In genomic region chr5:113870393-113871040, GRCm38 (mm10) we compare ENCODE assay signal across 8 mouse cellular contexts. TPM values are rescaled to one million over a fixed set of nuclear protein-coding genes. Genes with fewer than 3 reads are reported as not detected.
A peak's percentile ranks its signal among the peaks of the same experiment; 100 is the strongest.
DNase-seq lines count a peak whose midpoint lies in the region; ATAC-seq lines count a peak whose summit lies in the region.

No protein-coding gene starts in this region.

- no peaks in the 10 kb centered on the region for H3K27me3 ChIP-seq in lung, embryonic 15.5 days
- H3K27me3 ChIP-seq in stomach, embryonic 14.5 days (ENCODE audit: control insufficient read depth, insufficient read depth, low read length) = no peaks in the 10 kb centered on the region

- peak overlapping the region; percentile 88 for H3K27ac ChIP-seq in lung, embryonic 15.5 days
- peak overlapping the region; percentile 59 for H3K27ac ChIP-seq in stomach, embryonic 14.5 days (ENCODE audit: low read length)

- 0 out of 2 replicates have a peak overlapping the region, but pooled peaks have one; percentile 22 for H3K9ac ChIP-seq in lung, embryonic 15.5 days
- no peak overlapping the region for H3K9ac ChIP-seq in stomach, embryonic 14.5 days (replicated peaks; ENCODE audit: low read depth, low read length)

- no peak for ATAC-seq in lung, embryonic 15.5 days (ENCODE audit: borderline replicate concordance, extremely low read depth, low FRiP score, low TSS enrichment)
- no peak for ATAC-seq in stomach, embryonic 14.5 days (ENCODE audit: insufficient number of reproducible peaks, insufficient read depth, low FRiP score, low read depth)
- no peak for ATAC-seq in cerebellum, adult (ENCODE audit: insufficient number of reproducible peaks, low FRiP score, low TSS enrichment)

- peak overlapping the region; percentile 7; the same call in 1 of the 2 replicates for H3K4me2 ChIP-seq in lung, embryonic 15.5 days
- H3K4me2 ChIP-seq in stomach, embryonic 14.5 days (replicated peaks; ENCODE audit: low read depth, low read length) = no peak overlapping the region

- no peaks in the 10 kb centered on the region for H3K9me3 ChIP-seq in lung, embryonic 15.5 days
- H3K9me3 ChIP-seq in stomach, embryonic 14.5 days (ENCODE audit: control insufficient read depth, low read depth, low read length) = no peaks in the 10 kb centered on the region

- peaks cover 4% of the 10 kb centered on the region; the same call in 1 of the 2 replicates for H3K36me3 ChIP-seq in lung, embryonic 15.5 days
- H3K36me3 ChIP-seq in stomach, embryonic 14.5 days (ENCODE audit: control insufficient read depth, insufficient read depth, low read length) = no peaks in the 10 kb centered on the region

- no peak overlapping the region for H3K4me3 ChIP-seq in lung, embryonic 15.5 days
- H3K4me3 ChIP-seq in stomach, embryonic 14.5 days (ENCODE audit: low read depth, low read length) = no peak overlapping the region

- DNase-seq in lung, postnatal 14 days = no peak
- DNase-seq in gastrocnemius, adult 8-10 months (ENCODE audit: low spot score in 2 of 2) = peak; percentile 65 to 79
- peak; percentile 51 for DNase-seq in kidney, postnatal 10 days
- DNase-seq in right cerebral cortex, postnatal 36 days (ENCODE audit: low spot score in 2 of 2) = no peak
- no peak for DNase-seq in cerebellum, postnatal 4 days (ENCODE audit: low spot score in 2 of 2)

- WGBS in lung, embryonic 15.5 days = 41% methylated on average over 21 of the region's 21 CpGs
- WGBS in stomach, embryonic 14.5 days = 51% methylated on average over 21 of the region's 21 CpGs

- H3K4me1 ChIP-seq in lung, embryonic 15.5 days = peaks cover 72% of the 10 kb centered on the region
- H3K4me1 ChIP-seq in stomach, embryonic 14.5 days (ENCODE audit: control insufficient read depth, insufficient read depth, low read length) = peaks cover 58% of the 10 kb centered on the region

RNA-seq across cellular contexts. Expression of gene Coro1c, which starts 38.0 kb away (rescaled TPM):
- 143 and 144 TPM in 2 replicates for polyA plus RNA-seq in lung, embryonic 15.5 days (2015; fragmentation: Nextera tagmentation; extraction: Ambion mirVana)
- 1 to 10 TPM; 7.0 to 9.8 (median 8.2) TPM for total RNA-seq in gastrocnemius, adult 8-10 months (2022)
- 131 and 145 TPM in 2 replicates for polyA plus RNA-seq in stomach, embryonic 14.5 days (2014; fragmentation: Nextera tagmentation; extraction: Ambion mirVana)

RNA-seq across cellular contexts. Expression of gene Selplg, which starts 38.1 kb away (rescaled TPM):
- 4.6 and 8.2 TPM in 2 replicates for polyA plus RNA-seq in lung, embryonic 15.5 days (2015; fragmentation: Nextera tagmentation; extraction: Ambion mirVana)
- 1 to 10 TPM in 1 of 4 experiments, under 1 TPM in 3; 0.41 to 1.5 (median 0.48) TPM for total RNA-seq in gastrocnemius, adult 8-10 months (2022)
- polyA plus RNA-seq in stomach, embryonic 14.5 days (2014; fragmentation: Nextera tagmentation; extraction: Ambion mirVana) = 2.9 and 4.5 TPM in 2 replicates

Comparison
In these comparisons a context has a peak if more than half of its experiments do, and no peak if none do; other contexts are left out.
1. DNase-seq: peak in gastrocnemius, adult 8-10 months (2 of 2) and kidney, postnatal 10 days (single experiment); none in lung, postnatal 14 days (single experiment), right cerebral cortex, postnatal 36 days (0 of 2) and cerebellum, postnatal 4 days (0 of 2).